Mouse (Mus musculus) ES-E14 (cell line): ENCODE results near the gene Zfp697. TPM values are rescaled to one million over a fixed set of nuclear protein-coding genes. Genes with fewer than 3 reads are reported as not detected.
"Not testable (repeated sequence)": the region's sequence is repeated elsewhere in the genome, so short reads cannot be mapped to it uniquely, and the experiment has no call there.

Experiments used
- DNase-seq: peaks from one replicate; pipeline ENCODE4 v3.0.0-alpha.2; 2013; ENCODE audit warnings: low read depth, low spot score
- H3K27ac ChIP-seq: 2 replicates; pipeline ENCODE4 v1.5.1; 2012; ENCODE audit warnings: low read depth, mild to moderate bottlenecking, low read length, moderate library complexity, mixed read lengths; ENCODE audit not compliant: poor library complexity, insufficient read depth, severe bottlenecking
- H3K36me3 ChIP-seq: 2 replicates; pipeline ENCODE4 v1.6.1; 2012; ENCODE audit warnings: mild to moderate bottlenecking, low read length, moderate library complexity, mixed read lengths; ENCODE audit not compliant: control insufficient read depth, poor library complexity, insufficient read depth, severe bottlenecking
- H3K4me1 ChIP-seq, 2 experiments: fragments of 150-350 bp in 1 of 2; sonication (generic) in 1 of 2; 2 replicates each; pipeline ENCODE4 v1.6.1; 2012; ENCODE audit warnings: low read length in 2 of 2, mild to moderate bottlenecking in 1 of 2, mixed read lengths in 1 of 2; ENCODE audit not compliant: control insufficient read depth in 2 of 2, insufficient read depth in 2 of 2, poor library complexity in 1 of 2
- H3K4me3 ChIP-seq, 2 experiments: fragments of 150-350 bp in 1 of 2; sonication (generic) in 1 of 2; 2 replicates each; pipeline ENCODE4 v1.5.1; 2012; ENCODE audit warnings: low read length in 2 of 2, low read depth in 1 of 2, mild to moderate bottlenecking in 1 of 2, mixed read lengths in 1 of 2; ENCODE audit not compliant: insufficient read depth in 1 of 2, poor library complexity in 1 of 2, severe bottlenecking in 1 of 2
- H3K9ac ChIP-seq: 2 replicates; pipeline ENCODE4 v1.6.1; 2012; ENCODE audit warnings: low read depth, mild to moderate bottlenecking, low read length, mixed read lengths; ENCODE audit not compliant: poor library complexity, insufficient read depth, severe bottlenecking
- H3K9me3 ChIP-seq: fragments of 150-350 bp; sonication (generic); 2 replicates; pipeline ENCODE4 v1.6.1; 2012; ENCODE audit warnings: low read depth, mild to moderate bottlenecking, low read length; ENCODE audit not compliant: control insufficient read depth, insufficient read depth
- CHD2 ChIP-seq: IDR thresholded peaks from 2 replicates; pipeline ENCODE4 v1.6.1; 2014; ENCODE audit warnings: mild to moderate bottlenecking, low read depth, low read length, inconsistent platforms
- HCFC1 ChIP-seq: IDR thresholded peaks from 2 replicates; pipeline ENCODE4 v1.6.1; 2012; ENCODE audit warnings: low read length, inconsistent platforms, borderline replicate concordance; ENCODE audit not compliant: insufficient read depth
- MAFK ChIP-seq: IDR thresholded peaks from 2 replicates; pipeline ENCODE4 v1.6.1; 2014; ENCODE audit warnings: mild to moderate bottlenecking, low read depth, low read length, inconsistent platforms; ENCODE audit not compliant: insufficient read depth
- ZC3H11A ChIP-seq: IDR thresholded peaks from 2 replicates; pipeline ENCODE4 v1.6.1; 2012; ENCODE audit warnings: low read depth, mild to moderate bottlenecking, inconsistent platforms, low read length, borderline replicate concordance
- ZNF384 ChIP-seq: IDR thresholded peaks from 2 replicates; pipeline ENCODE4 v1.6.1; 2012; ENCODE audit warnings: low read depth, low read length, inconsistent platforms
- in situ Hi-C, 2 experiments: fragments of 600-800 bp; cut with MboI; formaldehyde crosslinking; loops; one replicate each; pipeline ENCODE4 v1.15.1; 2025; ENCODE audit warnings: low sequenced_read_pairs in 2 of 2, inconsistent platforms in 1 of 2; ENCODE audit not compliant: unreplicated experiment in 2 of 2
- total RNA-seq: library from RNA; depleted of rRNA; stranded (reverse); fragments of 300-350 nt; gene quantifications from 2 replicates; pipeline ENCODE4 v1.2.3, GENCODE M21; 2012

The Zfp697 gene
- total RNA-seq, 1 experiment = 3.4 TPM

GRCm38 (mm10) chr3:98581024-98581423 lies 198.8 kb downstream of the Zfp697 start:
- H3K9me3 ChIP-seq, H3K27ac ChIP-seq, H3K4me1 ChIP-seq, DNase-seq, H3K9ac ChIP-seq, H3K36me3 ChIP-seq, in situ Hi-C loops, H3K4me3 ChIP-seq: not testable (repeated sequence)

GRCm38 (mm10) chr3:98582202-98582601 lies 199.9 kb downstream of the Zfp697 start:
- H3K9me3 ChIP-seq, H3K36me3 ChIP-seq, H3K4me3 ChIP-seq, H3K4me1 ChIP-seq, in situ Hi-C loops, DNase-seq, H3K27ac ChIP-seq, H3K9ac ChIP-seq: not testable (repeated sequence)

- H3K27ac ChIP-seq, DNase-seq, in situ Hi-C loops, H3K9me3 ChIP-seq, H3K4me3 ChIP-seq, H3K4me1 ChIP-seq, H3K36me3 ChIP-seq, H3K9ac ChIP-seq: not testable (repeated sequence)
These were observed 200.4 kb downstream of the Zfp697 start for GRCm38 (mm10) chr3:98582622-98583021.

GRCm38 (mm10) chr3:98587721-98588120 lies 205.5 kb downstream of the Zfp697 start:
- TF ChIP-seq MAFK (no peak), ZC3H11A (no peak), HCFC1 (no peak), ZNF384 (no peak), CHD2 (no peak)
- Histone ChIP-seq H3K27ac (no peak overlapping the region), H3K36me3 (no peaks in the 10 kb centered on the region), H3K9ac (no peak overlapping the region), H3K4me1 (no peaks in the 10 kb centered on the region), H3K9me3 (no peaks in the 10 kb centered on the region), H3K4me3 (no peak overlapping the region)
- DNase-seq = no peak
- in situ Hi-C loops = no loop called here

GRCm38 (mm10) chr3:98588707-98589106 lies 206.4 kb downstream of the Zfp697 start, which contains the start of gene Gm10681:
Gm10681 (minus strand) TSS chr3:98588807.
- H3K4me1 ChIP-seq = no peaks in the 10 kb centered on the region
- H3K9ac ChIP-seq = no peak within 1 kb of the TSS
- in situ Hi-C loops = no loop called here
- H3K36me3 ChIP-seq = no peaks in the 10 kb centered on the region
- H3K27ac ChIP-seq = no peak within 1 kb of the TSS
- TF ChIP-seq ZNF384 (no peak), HCFC1 (no peak), MAFK (no peak), ZC3H11A (no peak), CHD2 (no peak)
- no peaks in the 10 kb centered on the region for H3K9me3 ChIP-seq
- no peak within 1 kb of the TSS for H3K4me3 ChIP-seq
- DNase-seq = no peak

GRCm38 (mm10) chr3:98613540-98613939 lies 231.3 kb downstream of the Zfp697 start:
- DNase-seq, H3K27ac ChIP-seq, H3K4me3 ChIP-seq, H3K36me3 ChIP-seq, H3K9me3 ChIP-seq, H3K9ac ChIP-seq, H3K4me1 ChIP-seq, in situ Hi-C loops: not testable (repeated sequence)
